Mouse (Mus musculus): Measurements from ENCODE around the gene Mymx. TPM values are rescaled to one million over a fixed set of nuclear protein-coding genes. Genes with fewer than 3 reads are reported as not detected.

Mymx gene
- polyA plus RNA-seq, 1 experiment from 2014 or later: 0.39 TPM

DNA sequence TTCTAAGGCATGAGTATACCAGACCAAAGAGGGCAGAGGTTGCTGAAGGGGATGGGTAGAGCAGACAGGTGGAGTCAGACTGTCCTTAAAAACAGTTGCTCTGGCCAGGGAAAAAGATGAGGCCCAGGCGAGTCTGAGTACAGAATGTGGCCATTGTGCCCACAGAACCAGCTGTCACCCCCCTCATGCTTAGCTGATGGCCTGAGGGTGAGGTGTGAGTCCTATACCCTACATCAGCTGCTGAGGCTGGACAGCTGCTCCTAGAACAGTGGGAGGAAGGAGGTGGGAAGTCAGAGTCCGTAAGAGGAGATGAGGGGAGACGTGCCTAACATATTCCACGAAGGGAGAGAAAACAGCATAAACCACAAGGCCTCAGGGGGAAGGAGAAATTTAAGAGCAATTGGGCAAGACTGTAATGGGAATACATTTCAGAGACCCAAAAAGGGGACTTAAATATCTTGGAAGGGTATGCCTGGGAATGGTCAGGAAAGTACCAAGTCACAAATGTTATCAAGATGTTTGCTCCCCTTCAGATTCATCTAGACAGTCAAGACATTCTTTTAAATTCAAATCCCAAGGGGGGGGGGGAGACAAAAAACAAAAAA, 14.2 kb upstream of the Mymx start:
- H3K9me3 ChIP-seq (ENCODE audit: control insufficient read depth, low read length): no peaks in the 10 kb centered on the region
- no peaks in the 10 kb centered on the region for H3K27me3 ChIP-seq (ENCODE audit: control insufficient read depth, insufficient read depth, low read depth, low read length)
- no peak overlapping the region for H3K9ac ChIP-seq (ENCODE audit: low read length)
- H3K4me3 ChIP-seq (ENCODE audit: low read length): no peak overlapping the region
- ATAC-seq (ENCODE audit: low read depth): no peak
- H3K4me2 ChIP-seq (ENCODE audit: low read depth, low read length): no peak overlapping the region
- H3K4me1 ChIP-seq (replicated peaks; ENCODE audit: control insufficient read depth, insufficient read depth, low read length): peaks cover 10% of the 10 kb centered on the region; the same call in 1 of the 2 replicates
- no peak overlapping the region for H3K27ac ChIP-seq (ENCODE audit: low read length)
- H3K36me3 ChIP-seq (ENCODE audit: control insufficient read depth, insufficient read depth, low read length): no peaks in the 10 kb centered on the region
- WGBS: 69% methylated on average over 4 of the region's 4 CpGs

DNA sequence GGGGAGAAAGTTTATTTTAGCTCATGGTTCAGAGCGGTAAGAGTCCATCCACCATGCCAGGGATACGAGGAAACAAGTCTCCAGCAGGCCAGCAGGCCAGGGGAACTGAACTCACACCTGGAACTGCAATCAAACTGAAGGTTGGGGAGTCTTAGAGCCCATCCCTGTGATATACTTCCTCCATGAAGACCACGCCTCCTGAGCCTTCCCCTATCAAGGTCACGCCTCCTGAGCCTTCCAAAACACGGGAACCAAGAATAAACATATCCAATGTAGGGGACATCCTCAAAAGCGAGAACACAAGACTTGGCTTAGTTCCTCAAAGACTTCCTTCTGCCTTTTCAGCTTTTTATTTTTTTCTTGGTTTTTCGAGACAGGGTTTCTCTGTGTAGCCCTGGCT, 11.0 kb upstream of the Mymx start:
- no peaks in the 10 kb centered on the region for H3K36me3 ChIP-seq (ENCODE audit: control insufficient read depth, insufficient read depth, low read length)
- WGBS: 65% methylated on average over 7 of the region's 7 CpGs
- H3K9ac ChIP-seq (ENCODE audit: low read length): no peak overlapping the region
- no peak for ATAC-seq (ENCODE audit: low read depth)
- H3K4me3 ChIP-seq (ENCODE audit: low read length): no peak overlapping the region
- 0 out of 2 replicates have a peak, but pooled peaks cover 5% of the 10 kb centered on the region for H3K4me1 ChIP-seq (replicated peaks; ENCODE audit: control insufficient read depth, insufficient read depth, low read length)
- no peak overlapping the region for H3K27ac ChIP-seq (ENCODE audit: low read length)
- no peak overlapping the region for H3K4me2 ChIP-seq (ENCODE audit: low read depth, low read length)
- H3K9me3 ChIP-seq (ENCODE audit: control insufficient read depth, low read length): no peaks in the 10 kb centered on the region
- H3K27me3 ChIP-seq (ENCODE audit: control insufficient read depth, insufficient read depth, low read depth, low read length): no peaks in the 10 kb centered on the region

DNA sequence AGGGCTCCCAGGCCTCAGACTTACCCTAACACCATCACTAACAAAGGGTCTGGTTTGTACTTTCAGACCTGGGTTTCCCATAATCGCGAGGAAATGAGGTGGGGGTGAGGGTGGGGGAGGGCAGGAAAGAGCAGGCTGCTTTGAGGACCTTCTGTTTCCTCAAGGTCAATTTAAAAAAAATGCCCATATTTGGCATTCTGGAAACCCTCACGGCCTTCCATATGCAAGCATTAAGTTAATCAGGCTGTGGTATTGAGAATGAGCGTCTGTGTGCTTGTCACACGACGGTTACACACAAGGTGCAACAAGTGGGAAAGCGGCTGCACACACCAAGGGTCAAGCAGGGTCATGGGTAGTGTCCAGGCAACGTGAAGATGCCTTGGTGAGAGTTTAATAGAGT, 10.1 kb upstream of the Mymx start:
- WGBS: 67% methylated on average over 8 of the region's 8 CpGs
- ATAC-seq (ENCODE audit: low read depth): no peak

DNA sequence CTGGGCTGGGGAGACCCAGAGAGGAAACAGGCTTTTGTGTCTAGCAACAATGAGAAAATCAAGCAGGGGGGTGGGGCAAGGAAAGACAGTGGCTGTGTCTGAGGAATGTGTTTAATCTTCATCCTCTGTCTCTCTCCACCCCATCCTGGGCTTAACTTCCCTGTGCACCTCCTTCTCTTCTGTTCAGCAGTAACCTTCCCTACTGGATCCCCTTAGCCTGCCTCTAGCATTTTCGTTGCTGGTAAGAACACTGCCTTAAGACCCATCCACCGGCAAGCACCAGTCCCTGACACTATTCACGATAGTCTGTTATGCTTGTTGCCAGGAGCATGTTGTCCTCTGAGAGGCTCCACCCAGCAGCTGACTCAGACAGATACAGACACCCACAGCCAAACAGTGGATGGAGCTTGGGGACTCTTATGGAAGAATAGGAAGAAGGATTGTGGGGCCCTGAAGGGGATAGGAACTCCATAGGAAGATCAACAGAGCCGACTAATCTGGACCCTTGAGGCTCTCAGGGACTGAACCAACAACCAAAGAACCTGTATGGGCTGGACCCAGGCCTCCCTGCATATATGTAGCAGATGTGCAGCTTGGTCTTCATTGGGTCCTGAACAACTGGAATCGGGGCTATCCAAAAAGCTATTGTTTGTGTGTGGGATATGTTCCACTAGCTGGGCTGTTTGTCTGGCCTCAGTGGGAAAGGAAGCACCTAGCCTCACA, 8.4 kb upstream of the Mymx start:
- ATAC-seq (ENCODE audit: low read depth): peak; percentile 71
- Histone ChIP-seq H3K27me3 (ENCODE audit: control insufficient read depth, insufficient read depth, low read depth, low read length) (no peaks in the 10 kb centered on the region), H3K9me3 (ENCODE audit: control insufficient read depth, low read length) (peaks cover 3% of the 10 kb centered on the region; the same call in 1 of the 2 replicates), H3K9ac (ENCODE audit: low read length) (no peak overlapping the region), H3K4me2 (ENCODE audit: low read depth, low read length) (no peak overlapping the region), H3K36me3 (ENCODE audit: control insufficient read depth, insufficient read depth, low read length) (no peaks in the 10 kb centered on the region), H3K27ac (ENCODE audit: low read length) (peak overlapping the region; percentile 10), H3K4me3 (ENCODE audit: low read length) (no peak overlapping the region), H3K4me1 (replicated peaks; ENCODE audit: control insufficient read depth, insufficient read depth, low read length) (0 out of 2 replicates have a peak, but pooled peaks cover 5% of the 10 kb centered on the region)
- 29% methylated on average over 5 of the region's 5 CpGs for WGBS

More for the DNA sequence above, 10.1 kb upstream of the Mymx start:
- no peak overlapping the region for H3K4me2 ChIP-seq (ENCODE audit: low read depth, low read length)
- H3K27me3 ChIP-seq (ENCODE audit: control insufficient read depth, insufficient read depth, low read depth, low read length): no peaks in the 10 kb centered on the region
- no peaks in the 10 kb centered on the region for H3K36me3 ChIP-seq (ENCODE audit: control insufficient read depth, insufficient read depth, low read length)
- 0 out of 2 replicates have a peak, but pooled peaks cover 5% of the 10 kb centered on the region for H3K4me1 ChIP-seq (replicated peaks; ENCODE audit: control insufficient read depth, insufficient read depth, low read length)
- H3K4me3 ChIP-seq (ENCODE audit: low read length): no peak overlapping the region
- H3K27ac ChIP-seq (ENCODE audit: low read length): no peak overlapping the region
- peaks cover 3% of the 10 kb centered on the region; the same call in 1 of the 2 replicates for H3K9me3 ChIP-seq (ENCODE audit: control insufficient read depth, low read length)
- no peak overlapping the region for H3K9ac ChIP-seq (ENCODE audit: low read length)

DNA sequence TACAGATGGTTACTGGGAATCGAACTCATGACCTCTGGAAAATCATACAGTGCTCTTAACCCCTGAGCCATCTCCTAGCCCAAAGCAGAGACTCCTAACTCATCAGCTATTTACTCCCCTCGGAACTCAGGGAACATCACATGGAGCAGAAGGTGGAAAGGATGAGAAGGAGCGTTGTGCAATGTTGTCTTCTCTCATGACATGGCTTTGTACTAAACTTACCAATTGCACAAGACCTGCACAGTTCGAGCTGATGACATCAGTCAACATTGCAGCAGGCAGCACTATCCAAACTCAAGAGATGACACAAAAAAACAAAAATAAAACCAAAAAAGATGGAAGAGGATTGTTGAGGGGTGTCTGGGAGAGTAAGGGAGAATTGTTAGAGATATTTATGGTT, 6.5 kb upstream of the Mymx start:
- Histone ChIP-seq H3K4me3 (ENCODE audit: low read length) (no peak overlapping the region), H3K9me3 (ENCODE audit: control insufficient read depth, low read length) (peaks cover 3% of the 10 kb centered on the region; the same call in 1 of the 2 replicates), H3K27me3 (ENCODE audit: control insufficient read depth, insufficient read depth, low read depth, low read length) (no peaks in the 10 kb centered on the region), H3K27ac (ENCODE audit: low read length) (no peak overlapping the region), H3K4me2 (ENCODE audit: low read depth, low read length) (no peak overlapping the region), H3K9ac (ENCODE audit: low read length) (no peak overlapping the region), H3K36me3 (ENCODE audit: control insufficient read depth, insufficient read depth, low read length) (no peaks in the 10 kb centered on the region), H3K4me1 (replicated peaks; ENCODE audit: control insufficient read depth, insufficient read depth, low read length) (0 out of 2 replicates have a peak, but pooled peaks cover 5% of the 10 kb centered on the region)
- WGBS: 82% methylated on average over 4 of the region's 4 CpGs
- no peak for ATAC-seq (ENCODE audit: low read depth)

DNA sequence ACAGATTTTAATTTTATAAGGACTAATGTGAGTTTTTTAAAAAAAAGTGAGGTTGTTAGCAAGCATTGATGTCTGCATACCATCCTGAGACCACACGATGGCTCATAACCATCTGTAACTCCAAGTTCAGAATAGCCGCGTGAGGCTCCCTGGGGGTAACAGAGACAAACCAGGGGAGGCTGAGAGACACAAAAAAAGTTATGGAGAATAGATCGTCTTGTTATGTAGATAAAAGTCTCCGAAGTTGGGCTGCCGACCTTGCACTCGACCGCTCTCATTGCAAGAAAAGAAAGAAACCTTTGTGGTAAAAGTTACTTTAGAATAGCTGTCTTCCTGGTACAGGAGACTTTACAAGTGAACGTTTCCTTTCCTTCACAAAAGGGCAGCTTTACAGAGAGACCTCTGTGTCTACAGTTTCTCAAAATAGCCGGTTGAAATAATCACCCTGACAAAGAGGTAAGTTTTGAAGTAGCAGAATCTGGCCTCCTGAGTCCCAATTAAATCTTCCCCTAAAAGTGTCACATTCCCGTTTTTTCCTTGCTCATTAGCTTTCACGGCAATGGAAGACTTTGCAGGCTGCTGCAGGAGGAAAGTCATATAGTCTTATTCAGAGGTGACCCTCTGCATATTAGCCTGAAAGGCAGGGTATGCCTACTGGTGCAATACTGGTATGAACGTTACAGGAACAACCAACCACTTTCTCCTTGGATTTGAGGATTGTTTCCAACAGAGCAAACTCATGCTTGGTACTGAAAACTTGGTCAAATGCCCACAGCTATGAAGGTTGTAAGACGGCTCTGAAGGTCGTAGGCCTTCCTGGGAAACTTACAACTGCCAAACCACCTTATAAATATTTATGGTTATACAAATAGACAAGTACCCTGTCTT, 5.3 kb upstream of the Mymx start:
- H3K4me2 ChIP-seq (ENCODE audit: low read depth, low read length): no peak overlapping the region
- no peak overlapping the region for H3K4me3 ChIP-seq (ENCODE audit: low read length)
- H3K36me3 ChIP-seq (ENCODE audit: control insufficient read depth, insufficient read depth, low read length): no peaks in the 10 kb centered on the region
- H3K9me3 ChIP-seq (ENCODE audit: control insufficient read depth, low read length): peaks cover 3% of the 10 kb centered on the region; the same call in 1 of the 2 replicates
- no peak overlapping the region for H3K27ac ChIP-seq (ENCODE audit: low read length)
- no peak overlapping the region for H3K9ac ChIP-seq (ENCODE audit: low read length)
- H3K4me1 ChIP-seq (replicated peaks; ENCODE audit: control insufficient read depth, insufficient read depth, low read length): 0 out of 2 replicates have a peak, but pooled peaks cover 5% of the 10 kb centered on the region
- H3K27me3 ChIP-seq (ENCODE audit: control insufficient read depth, insufficient read depth, low read depth, low read length): no peaks in the 10 kb centered on the region
- 75% methylated on average over 15 of the region's 15 CpGs for WGBS
- ATAC-seq (ENCODE audit: low read depth): no peak

DNA sequence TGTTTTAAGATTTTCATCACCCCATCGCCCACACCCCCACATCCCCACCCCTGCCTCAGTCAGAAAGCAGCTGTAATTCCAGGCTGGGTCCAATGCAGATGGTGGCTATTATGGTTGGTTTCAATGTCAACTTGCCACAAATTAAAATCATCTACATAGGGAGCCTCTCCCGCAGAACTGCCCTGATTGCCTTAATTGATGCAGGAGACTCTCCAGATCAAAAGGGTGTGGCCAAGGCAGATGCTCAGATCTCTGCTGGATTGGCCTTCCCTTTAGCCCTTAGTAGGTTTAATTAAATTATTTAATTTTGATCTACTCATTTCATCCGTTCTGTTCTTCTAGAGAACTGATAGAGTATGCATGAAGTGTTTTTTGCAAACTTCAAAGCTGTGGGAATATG, 1.1 kb upstream of the Mymx start:
- no peak overlapping the region for H3K4me2 ChIP-seq (ENCODE audit: low read depth, low read length)
- H3K27me3 ChIP-seq (ENCODE audit: control insufficient read depth, insufficient read depth, low read depth, low read length): 0 out of 2 replicates have a peak, but pooled peaks cover 2% of the 10 kb centered on the region
- no peak for ATAC-seq (ENCODE audit: low read depth)
- WGBS: 85% methylated on average over 3 of the region's 3 CpGs
- H3K4me3 ChIP-seq (ENCODE audit: low read length): no peak overlapping the region
- no peaks in the 10 kb centered on the region for H3K36me3 ChIP-seq (ENCODE audit: control insufficient read depth, insufficient read depth, low read length)
- peaks cover 3% of the 10 kb centered on the region; the same call in 1 of the 2 replicates for H3K9me3 ChIP-seq (ENCODE audit: control insufficient read depth, low read length)
- no peak overlapping the region for H3K9ac ChIP-seq (ENCODE audit: low read length)
- H3K27ac ChIP-seq (ENCODE audit: low read length): no peak overlapping the region
- H3K4me1 ChIP-seq (replicated peaks; ENCODE audit: control insufficient read depth, insufficient read depth, low read length): peaks cover 13% of the 10 kb centered on the region; the same call in 1 of the 2 replicates

DNA sequence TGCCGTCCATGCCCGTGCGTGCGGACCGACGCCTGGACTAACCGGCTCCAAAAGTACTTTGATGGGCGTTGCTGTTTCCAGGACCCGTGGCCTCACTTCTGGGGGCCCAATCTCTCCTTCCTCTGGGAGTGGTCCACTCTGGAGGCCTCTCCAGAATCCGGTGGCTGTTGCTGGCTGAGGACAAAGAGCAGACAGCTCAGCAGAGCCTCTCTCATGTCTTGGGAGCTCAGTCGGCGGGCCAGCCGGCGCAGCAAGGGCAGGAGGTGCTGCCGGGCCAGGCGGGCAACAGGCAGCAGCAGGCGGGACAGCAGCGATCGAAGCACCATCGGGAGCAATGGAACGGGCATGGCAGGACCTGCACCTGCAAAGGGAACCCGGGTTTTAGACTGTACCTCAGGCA, 577 bp downstream of the Mymx start:
- H3K4me3 ChIP-seq (ENCODE audit: low read length): 0 out of 2 replicates have a peak overlapping the region, but pooled peaks have one; percentile 9

More for the DNA sequence above, 577 bp downstream of the Mymx start:
- ATAC-seq (ENCODE audit: low read depth): no peak
- H3K36me3 ChIP-seq (ENCODE audit: control insufficient read depth, insufficient read depth, low read length): no peaks in the 10 kb centered on the region
- 18% methylated on average over 22 of the region's 22 CpGs for WGBS
- peak overlapping the region; percentile 29 for H3K4me2 ChIP-seq (ENCODE audit: low read depth, low read length)
- no peaks in the 10 kb centered on the region for H3K9me3 ChIP-seq (ENCODE audit: control insufficient read depth, low read length)
- no peak overlapping the region for H3K27ac ChIP-seq (ENCODE audit: low read length)
- 0 out of 2 replicates have a peak, but pooled peaks cover 2% of the 10 kb centered on the region for H3K27me3 ChIP-seq (ENCODE audit: control insufficient read depth, insufficient read depth, low read depth, low read length)
- H3K9ac ChIP-seq (ENCODE audit: low read length): peak overlapping the region; percentile 21
- peaks cover 20% of the 10 kb centered on the region for H3K4me1 ChIP-seq (replicated peaks; ENCODE audit: control insufficient read depth, insufficient read depth, low read length)
